Mouse (Mus musculus) intestine, postnatal 0 days (tissue): Measurements from ENCODE around the gene Phykpl. TPM values are rescaled to one million over a fixed set of nuclear protein-coding genes. Genes with fewer than 3 reads are reported as not detected.

Experiments
- ATAC-seq: fragments of 200-750 bp; cut with Nextera tagmentation; 2 replicates; pipeline ENCODE4 v1.8.0; 2017; ENCODE audit warnings: mild to moderate bottlenecking, moderate TSS enrichment, moderate library complexity
- H3K27ac ChIP-seq: fragments of 300-500 bp; sonication (generic); 2 replicates; pipeline ENCODE4 v1.5.1; 2014; ENCODE audit warnings: mild to moderate bottlenecking, low read depth, low read length, moderate library complexity
- H3K27me3 ChIP-seq: fragments of 300-500 bp; sonication (generic); replicated peaks from 2 replicates; pipeline ENCODE4 v1.6.1; 2014; ENCODE audit warnings: low read length, mixed read lengths; ENCODE audit not compliant: control insufficient read depth, insufficient read depth
- H3K36me3 ChIP-seq: fragments of 300-500 bp; sonication (generic); 2 replicates; pipeline ENCODE4 v1.6.1; 2014; ENCODE audit warnings: mild to moderate bottlenecking, moderate library complexity; ENCODE audit not compliant: control insufficient read depth, insufficient read depth
- H3K4me1 ChIP-seq: fragments of 300-500 bp; sonication (generic); replicated peaks from 2 replicates; pipeline ENCODE4 v1.6.1; 2014; ENCODE audit warnings: antibody characterized with exemption, low read length, mixed read lengths; ENCODE audit not compliant: control insufficient read depth, insufficient read depth
- H3K4me2 ChIP-seq: fragments of 300-500 bp; sonication (generic); replicated peaks from 2 replicates; pipeline ENCODE4 v1.6.1; 2014; ENCODE audit warnings: low read depth, mild to moderate bottlenecking, moderate library complexity
- H3K4me3 ChIP-seq: fragments of 300-500 bp; sonication (generic); 2 replicates; pipeline ENCODE4 v1.5.1; 2014; ENCODE audit warnings: low read depth, low read length
- H3K9ac ChIP-seq: fragments of 300-500 bp; sonication (generic); 2 replicates; pipeline ENCODE4 v1.6.1; 2014; ENCODE audit warnings: mild to moderate bottlenecking, low read depth, low read length
- H3K9me3 ChIP-seq: fragments of 300-500 bp; sonication (generic); 2 replicates; pipeline ENCODE4 v1.6.1; 2016; ENCODE audit warnings: mixed run types; ENCODE audit not compliant: control insufficient read depth
- CTCF ChIP-seq: sonication (generic); IDR thresholded peaks from 2 replicates; pipeline ENCODE4 v1.5.1; 2016; ENCODE audit warnings: low read depth, mild to moderate bottlenecking, control low read depth, antibody characterized with exemption, moderate library complexity
- WGBS: fragments of 180-500 bp; shearing (Covaris S2); extraction: QIAGEN DNeasy Blood & Tissue Kit; methylation state at CpG from one replicate; pipeline ENCODE4 v1.1.7; 2014; 5-methylcytosine and 5-hydroxymethylcytosine counted together
- polyA plus RNA-seq: library from polyadenylated mRNA; unstranded; fragments of >200 nt; fragmentation: Nextera tagmentation; extraction: Ambion mirVana; gene quantifications from 2 replicates; pipeline ENCODE4 v1.2.1, GENCODE M21; 2015

Gene Phykpl
- 22.7 and 24.2 TPM in 2 replicates for polyA plus RNA-seq

DNA sequence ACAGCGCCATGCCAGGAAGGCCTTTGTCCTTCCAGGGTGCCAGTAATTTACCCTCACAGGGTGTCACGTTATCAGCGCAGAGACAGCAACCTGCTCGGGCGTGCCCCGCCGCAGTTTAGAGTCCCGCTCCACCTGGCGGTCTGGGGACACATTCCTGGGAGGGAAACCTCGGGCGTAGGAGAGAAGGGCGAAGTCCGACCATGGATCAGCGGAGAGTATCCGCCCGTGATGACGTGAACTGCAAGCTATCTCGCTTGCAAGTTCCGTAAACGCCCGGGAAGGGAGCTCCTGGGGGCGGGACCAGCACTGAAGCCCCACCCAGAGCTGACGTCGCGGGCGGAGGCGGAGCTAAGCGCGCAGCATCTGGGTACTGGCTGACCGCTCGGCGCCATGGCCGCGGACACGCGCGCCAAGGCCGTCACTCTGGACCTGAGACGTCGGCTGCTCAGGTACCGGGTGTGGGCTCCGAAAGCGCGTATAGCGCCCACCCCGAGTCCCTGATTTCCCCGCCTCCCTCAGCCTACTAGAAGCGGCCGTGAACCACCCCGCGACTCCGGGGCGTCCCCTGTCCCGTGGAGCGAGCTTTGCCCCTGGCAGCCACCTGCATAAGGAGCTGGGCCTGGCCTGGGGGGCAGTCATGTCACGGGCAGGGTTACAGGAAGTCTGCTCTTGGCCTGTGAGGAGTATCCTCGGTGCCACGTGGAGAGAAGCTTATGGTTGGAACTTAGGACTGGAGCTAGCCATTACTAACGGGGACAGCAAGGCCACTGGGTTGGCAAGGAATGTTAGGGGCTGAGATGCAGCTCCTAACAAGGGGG lies at the start of gene Phykpl:
TSS of gene Phykpl (plus strand) at position 327 of the 818 bp plus-strand sequence.
- TF ChIP-seq CTCF: peak; percentile 77
- Histone ChIP-seq H3K27ac (peak within 1 kb of the TSS; percentile 94), H3K9ac (peak within 1 kb of the TSS; percentile 86), H3K9me3 (no peaks in the 10 kb centered on the region), H3K4me3 (peak within 1 kb of the TSS; percentile 78), H3K4me1 (peaks cover 5% of the 10 kb centered on the region; the same call in 1 of the 2 replicates), H3K36me3 (peaks cover 24% of the 10 kb centered on the region), H3K27me3 (no peaks in the 10 kb centered on the region), H3K4me2 (peak within 1 kb of the TSS; percentile 88)
- peak; percentile 93 for ATAC-seq
- under 1% methylated on average over 57 of the region's 59 CpGs for WGBS

DNA sequence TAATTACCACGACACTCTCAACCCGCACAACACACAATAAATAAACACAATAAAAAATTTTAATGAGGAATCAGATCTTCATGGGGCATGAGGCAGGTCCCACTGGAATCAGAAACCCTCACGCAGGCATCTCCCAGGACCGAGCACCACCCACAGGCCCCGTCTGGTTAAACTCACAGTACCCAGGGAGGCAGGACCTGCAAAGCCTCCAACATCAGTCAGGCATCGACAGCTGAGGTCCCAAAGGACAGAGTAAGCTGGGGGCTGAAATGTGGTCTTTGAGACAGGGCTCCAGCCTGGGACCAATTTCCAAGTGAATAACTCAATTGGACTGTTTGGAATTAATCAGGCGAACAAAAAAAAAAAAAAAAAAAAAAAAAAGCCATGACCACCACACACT lies 46.2 kb upstream of the Phykpl start:
- no peak for TF ChIP-seq CTCF
- WGBS: 68% methylated on average over 7 of the region's 7 CpGs

DNA sequence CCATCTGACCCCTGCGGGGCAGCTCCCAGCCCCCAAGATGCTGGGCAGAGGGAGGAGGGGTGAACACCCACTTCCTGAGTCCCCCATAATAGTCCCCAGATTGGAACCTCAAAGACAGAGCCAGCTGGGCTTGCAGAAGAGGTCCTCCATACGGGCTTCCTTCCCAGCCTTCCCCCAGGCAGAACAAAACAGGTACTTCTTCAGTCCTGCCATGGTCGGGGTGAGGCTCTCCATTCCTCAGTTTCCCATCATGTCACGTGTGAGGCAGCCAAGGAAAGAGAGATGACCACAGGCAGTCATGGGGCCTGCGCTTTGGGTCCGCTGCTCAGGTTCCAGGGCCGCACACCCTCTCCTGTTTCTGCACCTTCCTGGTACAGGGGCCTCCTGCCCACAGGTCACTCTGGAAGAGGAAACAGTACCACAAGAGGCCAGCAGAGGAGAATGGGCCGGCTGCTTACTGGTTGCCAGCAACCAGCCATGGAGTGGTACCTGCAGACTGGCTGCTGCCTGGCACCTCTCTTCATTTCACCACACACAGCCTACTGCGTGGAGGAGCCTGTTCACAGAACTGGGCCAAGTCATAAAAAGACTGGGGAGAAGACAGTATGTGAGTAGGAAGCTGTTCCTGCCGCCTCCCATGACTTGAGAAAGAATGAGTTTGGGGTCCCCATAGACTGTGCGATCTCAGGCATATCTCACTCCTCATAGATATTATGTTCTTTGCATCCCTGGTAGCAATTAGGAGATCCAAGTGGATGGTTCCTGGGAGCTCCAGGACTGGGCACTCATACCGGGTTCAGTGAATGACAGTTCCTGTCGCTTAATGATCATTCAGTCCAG lies 45.4 kb upstream of the Phykpl start:
- peak; percentile 56 for ATAC-seq
- Histone ChIP-seq H3K4me1 (no peaks in the 10 kb centered on the region), H3K9me3 (no peaks in the 10 kb centered on the region), H3K27ac (no peak overlapping the region), H3K36me3 (no peaks in the 10 kb centered on the region), H3K4me2 (no peak overlapping the region), H3K27me3 (no peaks in the 10 kb centered on the region), H3K4me3 (no peak overlapping the region), H3K9ac (no peak overlapping the region)
- TF ChIP-seq CTCF: no peak
- 65% methylated on average over 13 of the region's 13 CpGs for WGBS

More for the DNA sequence above, 46.2 kb upstream of the Phykpl start:
- Histone ChIP-seq H3K36me3 (no peaks in the 10 kb centered on the region), H3K4me2 (no peak overlapping the region), H3K9me3 (no peaks in the 10 kb centered on the region), H3K27me3 (no peaks in the 10 kb centered on the region), H3K9ac (no peak overlapping the region), H3K4me3 (no peak overlapping the region), H3K4me1 (no peaks in the 10 kb centered on the region), H3K27ac (no peak overlapping the region)
- ATAC-seq: no peak

DNA sequence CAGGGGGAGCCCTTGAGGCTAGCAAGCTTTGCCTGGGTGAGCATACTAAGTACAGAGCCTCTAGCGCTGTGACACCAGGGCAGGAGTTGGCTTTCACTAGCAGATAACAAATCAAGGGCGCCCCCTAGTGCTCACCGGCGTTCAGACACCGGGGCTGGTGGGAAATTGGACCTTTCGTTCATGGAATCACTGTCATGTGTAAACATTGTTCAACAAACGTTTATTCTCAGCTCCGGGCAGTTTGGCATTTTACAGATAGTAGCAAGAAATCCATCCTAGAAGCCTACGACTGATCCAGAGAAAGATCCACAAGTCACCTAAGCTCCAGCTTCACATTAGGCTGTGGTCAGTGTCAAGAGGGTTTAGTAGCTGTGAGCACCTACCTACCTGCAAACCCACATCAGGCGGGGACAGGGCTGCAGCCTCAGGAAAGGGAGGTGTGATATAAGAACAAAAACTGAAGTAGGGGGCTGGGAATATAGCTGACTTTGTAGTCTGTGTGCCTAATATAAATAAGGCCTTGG lies 44.7 kb upstream of the Phykpl start:
- H3K9ac ChIP-seq: no peak overlapping the region
- no peak overlapping the region for H3K4me3 ChIP-seq
- H3K9me3 ChIP-seq: no peaks in the 10 kb centered on the region
- H3K4me2 ChIP-seq: no peak overlapping the region
- peak; percentile 87 for ATAC-seq
- H3K27me3 ChIP-seq: no peaks in the 10 kb centered on the region
- no peaks in the 10 kb centered on the region for H3K36me3 ChIP-seq
- H3K4me1 ChIP-seq: no peaks in the 10 kb centered on the region
- TF ChIP-seq CTCF: peak; percentile 100
- WGBS: 7% methylated on average over 10 of the region's 10 CpGs
- no peak overlapping the region for H3K27ac ChIP-seq

- no peak for TF ChIP-seq CTCF
- no peak overlapping the region for H3K4me3 ChIP-seq
- H3K27ac ChIP-seq: no peak overlapping the region
- H3K4me1 ChIP-seq: no peaks in the 10 kb centered on the region
- no peaks in the 10 kb centered on the region for H3K36me3 ChIP-seq
- no peaks in the 10 kb centered on the region for H3K27me3 ChIP-seq
- H3K9me3 ChIP-seq: no peaks in the 10 kb centered on the region
- 73% methylated on average over 9 of the region's 9 CpGs for WGBS
- H3K9ac ChIP-seq: no peak overlapping the region
- H3K4me2 ChIP-seq: no peak overlapping the region
- no peak for ATAC-seq
These were observed 42.1 kb upstream of the Phykpl start for GRCm38 (mm10) chr11:51542424-51542823.

- H3K36me3 ChIP-seq: no peaks in the 10 kb centered on the region
- 61% methylated on average over 7 of the region's 7 CpGs for WGBS
- H3K4me3 ChIP-seq: no peak overlapping the region
- H3K4me1 ChIP-seq: no peaks in the 10 kb centered on the region
- H3K27me3 ChIP-seq: no peaks in the 10 kb centered on the region
- TF ChIP-seq CTCF: no peak
- no peaks in the 10 kb centered on the region for H3K9me3 ChIP-seq
- H3K4me2 ChIP-seq: no peak overlapping the region
- no peak for ATAC-seq
- H3K27ac ChIP-seq: no peak overlapping the region
- H3K9ac ChIP-seq: no peak overlapping the region
These were observed 41.0 kb upstream of the Phykpl start for GRCm38 (mm10) chr11:51543487-51544050.
